Mouse (Mus musculus) lung, embryonic 16.5 days (tissue): ENCODE measurements around the gene Btc. TPM values are rescaled to one million over a fixed set of nuclear protein-coding genes. Genes with fewer than 3 reads are reported as not detected.

Source experiments
- ATAC-seq: fragments of 200-750 bp; cut with Nextera tagmentation; 2 replicates; pipeline ENCODE4 v1.8.0; 2017; ENCODE audit warnings: low read depth, mild to moderate bottlenecking, moderate library complexity
- H3K27ac ChIP-seq: fragments of 300-500 bp; sonication (generic); 2 replicates; pipeline ENCODE4 v1.5.1; 2014; ENCODE audit warnings: mild to moderate bottlenecking, control low read depth, low read length
- H3K27me3 ChIP-seq: fragments of 300-500 bp; sonication (generic); 2 replicates; pipeline ENCODE4 v1.6.1; 2014; ENCODE audit warnings: low read depth, low read length, mixed read lengths; ENCODE audit not compliant: control insufficient read depth, insufficient read depth
- H3K36me3 ChIP-seq: fragments of 300-500 bp; sonication (generic); 2 replicates; pipeline ENCODE4 v1.6.1; 2014; ENCODE audit warnings: low read length; ENCODE audit not compliant: control insufficient read depth, insufficient read depth
- H3K4me1 ChIP-seq: fragments of 300-500 bp; sonication (generic); replicated peaks from 2 replicates; pipeline ENCODE4 v1.6.1; 2014; ENCODE audit warnings: low read length, mixed read lengths; ENCODE audit not compliant: control insufficient read depth, insufficient read depth
- H3K4me2 ChIP-seq: fragments of 300-500 bp; sonication (generic); 2 replicates; pipeline ENCODE4 v1.6.1; 2014; ENCODE audit warnings: low read depth, low read length, control low read depth
- H3K4me3 ChIP-seq: fragments of 300-500 bp; sonication (generic); 2 replicates; pipeline ENCODE4 v1.5.1; 2014; ENCODE audit warnings: mild to moderate bottlenecking, low read length, control low read depth
- H3K9ac ChIP-seq: fragments of 300-500 bp; sonication (generic); 2 replicates; pipeline ENCODE4 v1.6.1; 2014; ENCODE audit warnings: low read length, control low read depth
- H3K9me3 ChIP-seq: fragments of 300-500 bp; sonication (generic); 2 replicates; pipeline ENCODE4 v1.6.1; 2016; ENCODE audit warnings: low read length; ENCODE audit not compliant: control insufficient read depth
- WGBS: fragments of 180-500 bp; shearing (Covaris S2); extraction: QIAGEN DNeasy Blood & Tissue Kit; methylation state at CpG from one replicate; pipeline ENCODE4 v1.1.7; 2014; 5-methylcytosine and 5-hydroxymethylcytosine counted together
- polyA plus RNA-seq: library from polyadenylated mRNA; unstranded; fragments of >200 nt; fragmentation: Nextera tagmentation; extraction: Ambion mirVana; gene quantifications from 2 replicates; pipeline ENCODE4 v1.2.1, GENCODE M21; 2015

Btc gene
- polyA plus RNA-seq, 1 experiment from 2014 or later: 2.5 TPM

DNA sequence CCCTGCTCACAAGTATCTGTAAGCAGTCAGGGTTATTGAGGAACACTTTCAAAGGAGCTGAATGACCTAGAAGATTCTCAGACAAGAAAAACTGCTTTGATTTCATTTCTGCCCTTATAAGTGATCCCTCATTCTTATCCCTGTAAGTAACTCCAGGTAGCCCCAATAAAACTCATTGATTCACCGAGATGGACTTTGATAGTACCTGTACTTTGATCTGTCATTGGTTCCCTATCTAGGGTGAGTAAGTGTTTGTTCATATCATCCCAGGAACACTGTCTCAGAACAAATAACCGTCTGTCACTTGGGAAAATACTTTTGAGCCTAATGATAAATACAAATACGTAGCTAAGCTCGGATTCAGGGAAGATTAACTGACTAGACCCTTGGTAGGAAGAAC is 68.6 kb downstream of the Btc start:
- no peak for ATAC-seq
- no peak overlapping the region for H3K27ac ChIP-seq
- H3K9me3 ChIP-seq: no peaks in the 10 kb centered on the region
- H3K4me1 ChIP-seq: no peaks in the 10 kb centered on the region
- no peak overlapping the region for H3K9ac ChIP-seq
- no peak overlapping the region for H3K4me3 ChIP-seq
- H3K36me3 ChIP-seq: no peaks in the 10 kb centered on the region
- H3K4me2 ChIP-seq: no peak overlapping the region
- 72% methylated on average over 4 of the region's 4 CpGs for WGBS
- H3K27me3 ChIP-seq: no peaks in the 10 kb centered on the region

DNA sequence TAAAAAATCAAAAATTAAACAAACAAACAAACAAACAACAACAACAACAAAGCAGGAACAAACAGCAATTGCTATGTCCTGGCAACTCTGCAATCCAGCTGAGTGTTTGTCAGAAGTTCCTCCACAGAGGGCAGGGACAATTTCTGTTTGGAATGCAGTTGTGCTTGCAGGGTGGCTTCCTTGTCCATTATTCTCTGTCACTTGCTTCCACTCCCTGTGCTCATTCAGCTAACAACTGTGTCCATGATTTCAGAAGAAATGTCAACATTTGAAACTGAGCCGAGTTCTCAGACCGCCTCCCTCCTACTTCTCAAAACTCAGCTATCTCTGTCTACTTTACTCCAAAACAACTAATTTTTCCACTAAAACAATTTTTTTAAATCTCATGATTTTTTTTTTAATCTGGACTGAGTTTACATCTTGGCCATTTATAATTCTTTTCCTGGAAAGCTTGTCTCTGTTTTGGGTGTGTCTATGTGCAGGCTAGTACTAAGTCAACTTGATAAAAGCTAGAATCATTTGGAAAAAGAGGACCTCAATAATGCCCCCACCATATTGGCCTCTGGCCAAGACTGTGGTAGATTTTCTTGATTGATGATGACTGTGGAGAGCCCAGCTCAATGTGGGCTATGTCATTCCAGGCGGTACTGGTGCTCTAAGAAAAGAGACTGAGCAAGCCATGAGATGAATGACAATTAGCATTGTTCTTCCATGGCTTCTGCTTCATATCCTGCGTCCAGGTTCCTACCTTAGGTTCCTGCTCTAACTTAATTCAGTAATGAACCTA is 70.5 kb downstream of the Btc start:
- Histone ChIP-seq H3K36me3 (no peaks in the 10 kb centered on the region), H3K27ac (no peak overlapping the region), H3K4me1 (no peaks in the 10 kb centered on the region), H3K27me3 (no peaks in the 10 kb centered on the region), H3K4me3 (no peak overlapping the region), H3K9me3 (no peaks in the 10 kb centered on the region), H3K9ac (no peak overlapping the region), H3K4me2 (no peak overlapping the region)
- ATAC-seq: peak; percentile 41; the same call in 1 of the 2 replicates
- 35% methylated on average over 4 of the region's 4 CpGs for WGBS

DNA sequence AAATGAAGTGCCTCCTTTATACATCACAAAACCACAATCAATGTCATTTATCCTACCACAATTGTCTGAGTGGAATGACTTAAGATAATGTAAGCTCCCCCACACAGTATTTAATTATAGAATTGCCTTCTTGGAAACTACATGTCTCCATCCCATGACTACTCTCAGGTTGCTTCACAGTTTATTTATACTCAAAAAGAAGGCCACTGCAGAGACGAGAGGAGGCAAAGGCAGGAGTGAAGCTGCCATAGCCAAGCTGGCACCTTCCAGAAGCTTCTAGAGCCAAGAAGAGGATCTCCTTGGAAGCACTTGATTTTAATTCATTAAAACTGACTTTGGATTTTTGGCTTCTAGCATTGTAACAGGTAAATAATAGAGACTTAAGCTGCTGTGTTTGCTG is 81.0 kb downstream of the Btc start:
- ATAC-seq: no peak
- no peaks in the 10 kb centered on the region for H3K36me3 ChIP-seq

DNA sequence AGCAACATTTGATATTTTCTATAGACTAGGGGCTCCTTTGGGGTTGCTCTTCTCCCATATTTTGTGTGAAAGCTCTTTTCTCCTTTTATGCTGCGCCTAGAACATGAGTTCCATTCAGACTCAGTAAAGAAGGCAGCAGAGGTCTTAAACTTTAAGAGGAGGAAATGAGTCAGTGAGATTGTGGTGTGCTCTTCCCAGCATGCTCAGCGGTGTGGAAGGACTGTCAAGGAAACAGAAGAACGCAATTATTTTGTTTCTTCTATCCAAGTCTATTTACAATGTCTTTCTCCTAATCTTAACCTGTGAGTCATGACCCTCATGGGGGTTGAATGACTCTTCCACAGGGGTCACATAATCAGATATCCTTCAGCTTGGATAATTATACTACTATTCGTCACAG is 82.4 kb downstream of the Btc start:
- Histone ChIP-seq H3K9me3 (no peaks in the 10 kb centered on the region), H3K36me3 (no peaks in the 10 kb centered on the region), H3K4me3 (no peak overlapping the region), H3K4me2 (no peak overlapping the region), H3K27ac (no peak overlapping the region), H3K27me3 (no peaks in the 10 kb centered on the region), H3K9ac (no peak overlapping the region), H3K4me1 (no peaks in the 10 kb centered on the region)
- no peak for ATAC-seq
- WGBS: 82% methylated on average over 4 of the region's 4 CpGs

More for the DNA sequence above, 81.0 kb downstream of the Btc start:
- Histone ChIP-seq H3K4me3 (no peak overlapping the region), H3K9ac (no peak overlapping the region), H3K27me3 (no peaks in the 10 kb centered on the region), H3K4me2 (no peak overlapping the region), H3K9me3 (no peaks in the 10 kb centered on the region), H3K4me1 (no peaks in the 10 kb centered on the region), H3K27ac (no peak overlapping the region)
- WGBS: 45% methylated on average over 1 of the region's 1 CpGs

DNA sequence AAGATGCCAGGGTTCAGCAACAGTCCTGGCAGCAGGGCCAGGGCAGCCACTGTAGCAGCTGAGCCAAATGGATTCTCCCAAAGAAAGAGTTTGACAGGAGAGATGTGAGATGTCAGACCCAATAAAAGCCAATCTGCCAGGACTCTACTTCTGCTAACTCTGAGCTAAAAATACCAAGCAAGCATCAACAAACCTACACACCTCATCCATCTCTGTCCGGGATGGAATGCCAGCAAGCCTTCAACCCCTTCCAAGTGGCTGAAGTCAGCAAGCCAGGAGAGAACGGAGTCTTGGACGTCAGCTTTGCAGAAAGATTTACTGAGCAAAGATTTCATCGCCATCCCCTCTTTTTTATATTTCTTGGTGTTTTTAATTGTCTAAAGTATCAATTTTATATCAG is 88.8 kb downstream of the Btc start:
- peak; percentile 76 for ATAC-seq

DNA sequence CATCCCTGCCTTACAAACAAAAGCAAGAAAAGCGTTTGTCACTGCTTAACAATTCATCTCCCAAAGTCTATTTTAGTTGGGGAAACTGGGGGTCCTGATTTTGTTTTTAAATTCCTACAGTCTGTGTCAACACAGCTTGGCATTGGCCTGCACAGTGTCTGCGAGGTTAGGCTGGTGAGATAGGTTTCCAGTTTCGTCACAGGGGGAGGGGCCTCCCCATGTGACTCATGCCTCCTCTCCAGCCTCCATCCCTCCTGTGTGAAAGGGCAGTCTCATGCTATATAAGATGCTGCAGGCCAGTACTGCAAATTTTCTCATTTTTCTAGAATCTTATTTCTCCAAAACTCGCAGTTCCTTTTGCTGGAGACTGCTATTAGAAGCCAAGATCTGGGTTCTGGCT is 91.0 kb downstream of the Btc start:
- ATAC-seq: peak; percentile 72; the same call in 1 of the 2 replicates
- no peak overlapping the region for H3K4me2 ChIP-seq
- H3K4me1 ChIP-seq: no peaks in the 10 kb centered on the region; the same call in 1 of the 2 replicates
- no peaks in the 10 kb centered on the region for H3K27me3 ChIP-seq
- no peak overlapping the region for H3K27ac ChIP-seq
- no peaks in the 10 kb centered on the region for H3K36me3 ChIP-seq
- no peak overlapping the region for H3K9ac ChIP-seq
- H3K9me3 ChIP-seq: no peaks in the 10 kb centered on the region
- no peak overlapping the region for H3K4me3 ChIP-seq
- WGBS: 22% methylated on average over 4 of the region's 4 CpGs

More for the DNA sequence above, 88.8 kb downstream of the Btc start:
- Histone ChIP-seq H3K9ac (no peak overlapping the region), H3K36me3 (no peaks in the 10 kb centered on the region), H3K4me3 (no peak overlapping the region), H3K27me3 (no peaks in the 10 kb centered on the region), H3K27ac (no peak overlapping the region), H3K4me1 (no peaks in the 10 kb centered on the region; the same call in 1 of the 2 replicates), H3K4me2 (no peak overlapping the region), H3K9me3 (no peaks in the 10 kb centered on the region)
- 27% methylated on average over 4 of the region's 4 CpGs for WGBS

DNA sequence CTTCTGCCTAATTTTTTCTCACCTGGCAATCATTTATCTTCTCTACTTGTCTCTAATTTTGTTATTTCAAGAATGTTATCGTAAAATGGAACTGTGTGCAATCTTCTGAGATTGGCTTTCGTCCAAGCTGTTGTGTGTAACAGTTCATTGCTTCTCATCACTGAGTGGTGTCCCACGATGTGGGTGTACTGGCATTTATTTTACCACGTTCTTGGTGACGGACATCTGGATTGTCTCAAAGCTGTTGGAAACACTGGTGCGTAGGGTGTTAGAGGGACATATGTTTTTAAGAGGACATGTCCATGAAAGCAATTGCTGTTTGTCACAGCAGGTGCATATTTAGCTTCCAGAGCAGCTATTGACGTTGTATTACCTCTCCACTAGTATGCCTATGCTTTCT is 94.2 kb downstream of the Btc start:
- H3K36me3 ChIP-seq: no peaks in the 10 kb centered on the region
- no peak for ATAC-seq
- H3K9me3 ChIP-seq: no peaks in the 10 kb centered on the region
- no peak overlapping the region for H3K27ac ChIP-seq
- H3K27me3 ChIP-seq: no peaks in the 10 kb centered on the region
- no peak overlapping the region for H3K4me3 ChIP-seq
- 52% methylated on average over 7 of the region's 7 CpGs for WGBS
- H3K4me1 ChIP-seq: no peaks in the 10 kb centered on the region; the same call in 1 of the 2 replicates
- H3K9ac ChIP-seq: no peak overlapping the region
- no peak overlapping the region for H3K4me2 ChIP-seq

DNA sequence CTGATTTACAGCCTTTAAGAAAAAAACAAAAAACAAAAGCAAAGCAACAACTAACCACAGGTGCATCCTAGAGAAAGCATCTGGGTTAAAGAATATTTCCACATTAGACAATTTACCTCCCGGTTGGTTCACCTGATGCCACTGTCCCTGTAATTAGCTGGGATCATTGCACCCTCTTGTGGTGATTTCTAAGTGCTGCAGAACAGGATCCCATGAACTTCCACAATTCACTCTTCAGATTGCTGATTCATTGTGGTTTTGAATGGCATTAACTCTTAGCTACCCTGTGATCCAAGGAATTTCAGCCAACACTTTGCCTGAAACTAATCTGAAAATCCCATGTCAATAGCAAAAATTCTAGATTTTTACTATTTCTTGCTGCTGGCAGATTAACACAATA is 94.9 kb downstream of the Btc start:
- no peak overlapping the region for H3K27ac ChIP-seq
- H3K9me3 ChIP-seq: no peaks in the 10 kb centered on the region
- WGBS: 3% methylated on average over 1 of the region's 1 CpGs
- H3K4me3 ChIP-seq: no peak overlapping the region
- no peaks in the 10 kb centered on the region for H3K36me3 ChIP-seq
- H3K9ac ChIP-seq: no peak overlapping the region
- H3K4me1 ChIP-seq: no peaks in the 10 kb centered on the region
- H3K27me3 ChIP-seq: no peaks in the 10 kb centered on the region
- no peak overlapping the region for H3K4me2 ChIP-seq
- peak; percentile 40; the same call in 1 of the 2 replicates for ATAC-seq
